Mouse (Mus musculus): Measurements from ENCODE around the gene Crygb. TPM values are rescaled to one million over a fixed set of nuclear protein-coding genes. Genes with fewer than 3 reads are reported as not detected.

Crygb gene
- polyA plus RNA-seq, 1 experiment from 2014 or later: not detected

- Histone ChIP-seq H3K4me2 (ENCODE audit: low read length) (peak overlapping the region; percentile 26), H3K36me3 (ENCODE audit: control insufficient read depth, insufficient read depth, low read length) (no peaks in the 10 kb centered on the region), H3K9me3 (replicated peaks; ENCODE audit: control insufficient read depth, low read length, poor library complexity, severe bottlenecking) (no peaks in the 10 kb centered on the region), H3K4me1 (ENCODE audit: control insufficient read depth, insufficient read depth, low read length) (no peaks in the 10 kb centered on the region), H3K27ac (ENCODE audit: low read length) (no peak overlapping the region), H3K9ac (ENCODE audit: low read depth, low read length) (no peak overlapping the region), H3K4me3 (ENCODE audit: low read depth, low read length) (no peak overlapping the region), H3K27me3 (ENCODE audit: control insufficient read depth, insufficient read depth, low read depth, low read length) (no peaks in the 10 kb centered on the region)
- 58% methylated on average over 14 of the region's 14 CpGs for WGBS
- ATAC-seq: no peak
Observed at GRCm38 (mm10) chr1:65112807-65113196, 30.7 kb upstream of the Crygb start.

- WGBS: 10% methylated on average over 8 of the region's 8 CpGs
- H3K9me3 ChIP-seq (replicated peaks; ENCODE audit: control insufficient read depth, low read length, poor library complexity, severe bottlenecking): no peaks in the 10 kb centered on the region
- H3K4me3 ChIP-seq (ENCODE audit: low read depth, low read length): no peak overlapping the region
- H3K36me3 ChIP-seq (ENCODE audit: control insufficient read depth, insufficient read depth, low read length): no peaks in the 10 kb centered on the region
- H3K4me1 ChIP-seq (ENCODE audit: control insufficient read depth, insufficient read depth, low read length): no peaks in the 10 kb centered on the region
- H3K27me3 ChIP-seq (ENCODE audit: control insufficient read depth, insufficient read depth, low read depth, low read length): no peaks in the 10 kb centered on the region
- H3K4me2 ChIP-seq (ENCODE audit: low read length): peak overlapping the region; percentile 26
- ATAC-seq: peak; percentile 84
- H3K27ac ChIP-seq (ENCODE audit: low read length): no peak overlapping the region
- H3K9ac ChIP-seq (ENCODE audit: low read depth, low read length): no peak overlapping the region
Observed at GRCm38 (mm10) chr1:65112031-65112806, 30.1 kb upstream of the Crygb start.

GRCm38 (mm10) chr1:65109756-65110435 lies 27.8 kb upstream of the Crygb start:
- H3K36me3 ChIP-seq (ENCODE audit: control insufficient read depth, insufficient read depth, low read length): no peaks in the 10 kb centered on the region
- H3K4me3 ChIP-seq (ENCODE audit: low read depth, low read length): no peak overlapping the region
- no peaks in the 10 kb centered on the region for H3K27me3 ChIP-seq (ENCODE audit: control insufficient read depth, insufficient read depth, low read depth, low read length)
- 82% methylated on average over 25 of the region's 25 CpGs for WGBS
- no peak for ATAC-seq
- no peak overlapping the region for H3K4me2 ChIP-seq (ENCODE audit: low read length)
- H3K9me3 ChIP-seq (replicated peaks; ENCODE audit: control insufficient read depth, low read length, poor library complexity, severe bottlenecking): no peaks in the 10 kb centered on the region
- H3K9ac ChIP-seq (ENCODE audit: low read depth, low read length): no peak overlapping the region
- no peak overlapping the region for H3K27ac ChIP-seq (ENCODE audit: low read length)
- no peaks in the 10 kb centered on the region for H3K4me1 ChIP-seq (ENCODE audit: control insufficient read depth, insufficient read depth, low read length)

GRCm38 (mm10) chr1:65109196-65109595 lies 27.1 kb upstream of the Crygb start:
- Histone ChIP-seq H3K9ac (ENCODE audit: low read depth, low read length) (no peak overlapping the region), H3K4me3 (ENCODE audit: low read depth, low read length) (no peak overlapping the region), H3K4me1 (ENCODE audit: control insufficient read depth, insufficient read depth, low read length) (no peaks in the 10 kb centered on the region), H3K4me2 (ENCODE audit: low read length) (no peak overlapping the region), H3K9me3 (replicated peaks; ENCODE audit: control insufficient read depth, low read length, poor library complexity, severe bottlenecking) (no peaks in the 10 kb centered on the region), H3K27me3 (ENCODE audit: control insufficient read depth, insufficient read depth, low read depth, low read length) (no peaks in the 10 kb centered on the region), H3K27ac (ENCODE audit: low read length) (no peak overlapping the region), H3K36me3 (ENCODE audit: control insufficient read depth, insufficient read depth, low read length) (no peaks in the 10 kb centered on the region)
- ATAC-seq: no peak
- WGBS: 96% methylated on average over 8 of the region's 8 CpGs

- Histone ChIP-seq H3K9me3 (replicated peaks; ENCODE audit: control insufficient read depth, low read length, poor library complexity, severe bottlenecking) (no peaks in the 10 kb centered on the region), H3K36me3 (ENCODE audit: control insufficient read depth, insufficient read depth, low read length) (no peaks in the 10 kb centered on the region), H3K4me1 (ENCODE audit: control insufficient read depth, insufficient read depth, low read length) (no peaks in the 10 kb centered on the region), H3K27me3 (ENCODE audit: control insufficient read depth, insufficient read depth, low read depth, low read length) (no peaks in the 10 kb centered on the region), H3K4me3 (ENCODE audit: low read depth, low read length) (no peak overlapping the region), H3K27ac (ENCODE audit: low read length) (no peak overlapping the region), H3K4me2 (ENCODE audit: low read length) (no peak overlapping the region), H3K9ac (ENCODE audit: low read depth, low read length) (no peak overlapping the region)
- WGBS: 88% methylated on average over 10 of the region's 10 CpGs
- ATAC-seq: no peak
Observed at GRCm38 (mm10) chr1:65107654-65108279, 25.7 kb upstream of the Crygb start.

- no peaks in the 10 kb centered on the region for H3K36me3 ChIP-seq (ENCODE audit: control insufficient read depth, insufficient read depth, low read length)
Observed at GRCm38 (mm10) chr1:65103273-65103672, 21.2 kb upstream of the Crygb start, which contains the start of gene Cryga. Cryga (minus strand) TSS chr1:65103373.

GRCm38 (mm10) chr1:65096953-65097352 lies 14.9 kb upstream of the Crygb start:
- 89% methylated on average over 3 of the region's 3 CpGs for WGBS
- no peak overlapping the region for H3K27ac ChIP-seq (ENCODE audit: low read length)
- H3K4me2 ChIP-seq (ENCODE audit: low read length): no peak overlapping the region
- H3K36me3 ChIP-seq (ENCODE audit: control insufficient read depth, insufficient read depth, low read length): no peaks in the 10 kb centered on the region
- H3K9me3 ChIP-seq (replicated peaks; ENCODE audit: control insufficient read depth, low read length, poor library complexity, severe bottlenecking): no peaks in the 10 kb centered on the region
- no peaks in the 10 kb centered on the region for H3K27me3 ChIP-seq (ENCODE audit: control insufficient read depth, insufficient read depth, low read depth, low read length)
- no peak overlapping the region for H3K9ac ChIP-seq (ENCODE audit: low read depth, low read length)
- ATAC-seq: no peak
- H3K4me1 ChIP-seq (ENCODE audit: control insufficient read depth, insufficient read depth, low read length): no peaks in the 10 kb centered on the region
- no peak overlapping the region for H3K4me3 ChIP-seq (ENCODE audit: low read depth, low read length)

More at GRCm38 (mm10) chr1:65103273-65103672, 21.2 kb upstream of the Crygb start, which contains the start of gene Cryga:
- Histone ChIP-seq H3K9me3 (replicated peaks; ENCODE audit: control insufficient read depth, low read length, poor library complexity, severe bottlenecking) (no peaks in the 10 kb centered on the region), H3K9ac (ENCODE audit: low read depth, low read length) (no peak within 1 kb of the TSS), H3K4me3 (ENCODE audit: low read depth, low read length) (no peak within 1 kb of the TSS), H3K27me3 (ENCODE audit: control insufficient read depth, insufficient read depth, low read depth, low read length) (no peaks in the 10 kb centered on the region), H3K4me1 (ENCODE audit: control insufficient read depth, insufficient read depth, low read length) (no peaks in the 10 kb centered on the region), H3K27ac (ENCODE audit: low read length) (no peak within 1 kb of the TSS), H3K4me2 (ENCODE audit: low read length) (no peak within 1 kb of the TSS)
- WGBS: 85% methylated on average over 11 of the region's 11 CpGs
- ATAC-seq: no peak

GRCm38 (mm10) chr1:65091566-65091965 lies 9.5 kb upstream of the Crygb start:
- H3K27me3 ChIP-seq (ENCODE audit: control insufficient read depth, insufficient read depth, low read depth, low read length): no peaks in the 10 kb centered on the region
- 90% methylated on average over 3 of the region's 3 CpGs for WGBS

GRCm38 (mm10) chr1:65090370-65090769 lies 8.3 kb upstream of the Crygb start:
- WGBS: 81% methylated on average over 2 of the region's 2 CpGs
- Histone ChIP-seq H3K27ac (ENCODE audit: low read length) (no peak overlapping the region), H3K36me3 (ENCODE audit: control insufficient read depth, insufficient read depth, low read length) (no peaks in the 10 kb centered on the region), H3K4me3 (ENCODE audit: low read depth, low read length) (no peak overlapping the region), H3K4me1 (ENCODE audit: control insufficient read depth, insufficient read depth, low read length) (no peaks in the 10 kb centered on the region), H3K4me2 (ENCODE audit: low read length) (no peak overlapping the region), H3K9me3 (replicated peaks; ENCODE audit: control insufficient read depth, low read length, poor library complexity, severe bottlenecking) (no peaks in the 10 kb centered on the region), H3K9ac (ENCODE audit: low read depth, low read length) (no peak overlapping the region), H3K27me3 (ENCODE audit: control insufficient read depth, insufficient read depth, low read depth, low read length) (no peaks in the 10 kb centered on the region)
- ATAC-seq: no peak

More at GRCm38 (mm10) chr1:65091566-65091965, 9.5 kb upstream of the Crygb start:
- ATAC-seq: no peak
- Histone ChIP-seq H3K9ac (ENCODE audit: low read depth, low read length) (no peak overlapping the region), H3K4me1 (ENCODE audit: control insufficient read depth, insufficient read depth, low read length) (no peaks in the 10 kb centered on the region), H3K36me3 (ENCODE audit: control insufficient read depth, insufficient read depth, low read length) (no peaks in the 10 kb centered on the region), H3K9me3 (replicated peaks; ENCODE audit: control insufficient read depth, low read length, poor library complexity, severe bottlenecking) (no peaks in the 10 kb centered on the region), H3K4me2 (ENCODE audit: low read length) (no peak overlapping the region), H3K4me3 (ENCODE audit: low read depth, low read length) (no peak overlapping the region), H3K27ac (ENCODE audit: low read length) (no peak overlapping the region)
